Mouse (Mus musculus): ENCODE results near the gene Lrfn3.

Lrfn3 gene

GRCm38 (mm10) chr7:30309395-30310129, 53.0 kb downstream of the Lrfn3 start:
- DNase-seq, result no peak

GRCm38 (mm10) chr7:30308076-30309005, 54.2 kb downstream of the Lrfn3 start, which contains the start of gene Alkbh6:
TSS of gene Alkbh6 (plus strand) at chr7:30308717.
- peak; percentile 81 to 87 for DNase-seq

- no peak for DNase-seq
Measured at GRCm38 (mm10) chr7:30306083-30306779, 56.3 kb downstream of the Lrfn3 start.
